Mouse (Mus musculus): ENCODE measurements around the gene Mrgpra4.

Mrgpra4 gene

DNA sequence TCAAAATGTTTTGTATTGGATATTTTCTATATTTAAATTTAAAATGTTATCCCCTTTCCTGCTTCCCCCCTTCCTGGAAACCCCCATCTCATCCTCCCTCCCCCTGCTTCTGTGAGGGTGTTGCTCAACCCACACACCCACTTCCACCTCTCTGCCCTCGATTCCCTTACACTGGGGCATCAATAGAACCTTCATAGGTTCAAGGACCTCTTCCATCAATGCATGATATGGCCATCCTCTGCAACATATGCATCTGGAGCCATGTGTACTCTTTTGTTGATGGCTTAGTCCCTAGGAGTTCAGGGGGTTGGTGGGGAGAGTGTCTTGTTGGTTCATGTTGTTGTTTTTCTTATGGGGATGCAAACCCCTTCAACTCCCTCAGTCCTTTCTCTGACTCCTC is at the start of gene Mrgpra4:
TSS of gene Mrgpra4 (minus strand) at position 101 of the 400 bp plus-strand sequence.
- DNase-seq: no peak

- DNase-seq: no peak
These were observed 45.6 kb upstream of the Mrgpra4 start, which contains the start of gene Mrgprx1 for GRCm38 (mm10) chr7:48027497-48027896. Gene Mrgprx1 (minus strand): TSS chr7:48027597.

- peak; percentile 5 for DNase-seq
These were observed 36.0 kb upstream of the Mrgpra4 start for GRCm38 (mm10) chr7:48017874-48018273.

GRCm38 (mm10) chr7:47995689-47996088 is 13.8 kb upstream of the Mrgpra4 start:
- DNase-seq: no peak

DNA sequence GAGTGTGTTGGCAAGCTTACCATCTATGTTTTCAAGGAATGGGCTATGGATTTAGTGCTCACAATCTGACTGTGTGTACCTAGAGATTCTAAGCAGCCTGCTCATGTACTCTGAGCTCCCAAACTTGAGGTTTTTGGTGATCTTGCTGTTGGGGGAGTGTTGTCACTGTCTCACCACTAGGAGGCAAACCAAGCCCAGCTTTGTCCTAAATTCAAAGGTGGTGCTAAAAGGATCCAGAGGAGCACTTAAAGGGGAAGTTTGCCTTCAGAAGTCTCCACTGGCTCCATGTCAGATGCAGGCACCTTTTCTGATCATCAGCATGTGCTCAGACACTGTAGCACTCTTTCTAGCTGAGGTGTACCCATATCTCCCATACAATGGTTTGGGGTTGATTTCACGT is 4.9 kb upstream of the Mrgpra4 start:
- DNase-seq: peak; percentile 1

Measured in embryo, embryonic 11 days (tissue).